Mouse (Mus musculus): Measurements from ENCODE around the gene Arrdc3. TPM values are rescaled to one million over a fixed set of nuclear protein-coding genes. Genes with fewer than 3 reads are reported as not detected.

Arrdc3 gene
- polyA plus RNA-seq (2017; shearing (Covaris generic)) = 28.9 TPM

GRCm38 (mm10) chr13:80883190-80883589, at the start of gene Arrdc3:
TSS of gene Arrdc3 (plus strand) at chr13:80883384.

